Mouse (Mus musculus) ES-E14 (cell line): Measurements from ENCODE around the gene Cdc14b. TPM values are rescaled to one million over a fixed set of nuclear protein-coding genes. Genes with fewer than 3 reads are reported as not detected.

Experiments
- DNase-seq: peaks from one replicate; pipeline ENCODE4 v3.0.0-alpha.2; 2013; ENCODE audit warnings: low read depth, low spot score
- H3K27ac ChIP-seq: 2 replicates; pipeline ENCODE4 v1.5.1; 2012; ENCODE audit warnings: low read depth, mild to moderate bottlenecking, low read length, moderate library complexity, mixed read lengths; ENCODE audit not compliant: poor library complexity, insufficient read depth, severe bottlenecking
- H3K36me3 ChIP-seq: 2 replicates; pipeline ENCODE4 v1.6.1; 2012; ENCODE audit warnings: mild to moderate bottlenecking, low read length, moderate library complexity, mixed read lengths; ENCODE audit not compliant: control insufficient read depth, poor library complexity, insufficient read depth, severe bottlenecking
- H3K4me1 ChIP-seq, 2 experiments: fragments of 150-350 bp in 1 of 2; sonication (generic) in 1 of 2; 2 replicates each; pipeline ENCODE4 v1.6.1; 2012; ENCODE audit warnings: low read length in 2 of 2, mild to moderate bottlenecking in 1 of 2, mixed read lengths in 1 of 2; ENCODE audit not compliant: control insufficient read depth in 2 of 2, insufficient read depth in 2 of 2, poor library complexity in 1 of 2
- H3K4me3 ChIP-seq, 2 experiments: fragments of 150-350 bp in 1 of 2; sonication (generic) in 1 of 2; 2 replicates each; pipeline ENCODE4 v1.5.1; 2012; ENCODE audit warnings: low read length in 2 of 2, low read depth in 1 of 2, mild to moderate bottlenecking in 1 of 2, mixed read lengths in 1 of 2; ENCODE audit not compliant: insufficient read depth in 1 of 2, poor library complexity in 1 of 2, severe bottlenecking in 1 of 2
- H3K9ac ChIP-seq: 2 replicates; pipeline ENCODE4 v1.6.1; 2012; ENCODE audit warnings: low read depth, mild to moderate bottlenecking, low read length, mixed read lengths; ENCODE audit not compliant: poor library complexity, insufficient read depth, severe bottlenecking
- H3K9me3 ChIP-seq: fragments of 150-350 bp; sonication (generic); 2 replicates; pipeline ENCODE4 v1.6.1; 2012; ENCODE audit warnings: low read depth, mild to moderate bottlenecking, low read length; ENCODE audit not compliant: control insufficient read depth, insufficient read depth
- CHD2 ChIP-seq: IDR thresholded peaks from 2 replicates; pipeline ENCODE4 v1.6.1; 2014; ENCODE audit warnings: mild to moderate bottlenecking, low read depth, low read length, inconsistent platforms
- HCFC1 ChIP-seq: IDR thresholded peaks from 2 replicates; pipeline ENCODE4 v1.6.1; 2012; ENCODE audit warnings: low read length, inconsistent platforms, borderline replicate concordance; ENCODE audit not compliant: insufficient read depth
- MAFK ChIP-seq: IDR thresholded peaks from 2 replicates; pipeline ENCODE4 v1.6.1; 2014; ENCODE audit warnings: mild to moderate bottlenecking, low read depth, low read length, inconsistent platforms; ENCODE audit not compliant: insufficient read depth
- ZC3H11A ChIP-seq: IDR thresholded peaks from 2 replicates; pipeline ENCODE4 v1.6.1; 2012; ENCODE audit warnings: low read depth, mild to moderate bottlenecking, inconsistent platforms, low read length, borderline replicate concordance
- ZNF384 ChIP-seq: IDR thresholded peaks from 2 replicates; pipeline ENCODE4 v1.6.1; 2012; ENCODE audit warnings: low read depth, low read length, inconsistent platforms
- in situ Hi-C, 2 experiments: fragments of 600-800 bp; cut with MboI; formaldehyde crosslinking; loops; one replicate each; pipeline ENCODE4 v1.15.1; 2025; ENCODE audit warnings: low sequenced_read_pairs in 2 of 2, inconsistent platforms in 1 of 2; ENCODE audit not compliant: unreplicated experiment in 2 of 2
- total RNA-seq: library from RNA; depleted of rRNA; stranded (reverse); fragments of 300-350 nt; gene quantifications from 2 replicates; pipeline ENCODE4 v1.2.3, GENCODE M21; 2012

Gene Cdc14b
- total RNA-seq, 1 experiment, result 12.3 TPM

- H3K4me1 ChIP-seq, result peaks cover 6 to 9% of the 10 kb centered on the region in 2 experiments; a peak in 2 of 4 replicates
- TF ChIP-seq ZNF384 (no peak), ZC3H11A (no peak), MAFK (no peak), CHD2 (no peak), HCFC1 (no peak)
- H3K36me3 ChIP-seq, result peaks cover 1% of the 10 kb centered on the region; the same call in 1 of the 2 replicates
- in situ Hi-C loops, result no loop called here
- DNase-seq, result peak; percentile 52
- H3K27ac ChIP-seq, result no peak overlapping the region
- H3K4me3 ChIP-seq, result no peak overlapping the region
- no peak overlapping the region for H3K9ac ChIP-seq
- H3K9me3 ChIP-seq, result no peaks in the 10 kb centered on the region
Measured at GRCm38 (mm10) chr13:64155171-64155571, 119.9 kb downstream of the Cdc14b start.

GRCm38 (mm10) chr13:64154651-64155050 lies 120.4 kb downstream of the Cdc14b start:
- in situ Hi-C loops, result no loop called here
- H3K9me3 ChIP-seq, result no peaks in the 10 kb centered on the region
- DNase-seq, result no peak

GRCm38 (mm10) chr13:64153751-64154267 lies 121.3 kb downstream of the Cdc14b start:
- Histone ChIP-seq H3K9me3 (no peaks in the 10 kb centered on the region), H3K4me3 (peak overlapping the region; percentile 32 to 53), H3K27ac (peak overlapping the region; percentile 89), H3K4me1 (peaks cover 9 to 12% of the 10 kb centered on the region in 2 experiments; a peak in 2 of 4 replicates), H3K9ac (peak overlapping the region; percentile 57), H3K36me3 (peaks cover 3% of the 10 kb centered on the region; the same call in 1 of the 2 replicates)
- DNase-seq, result peak; percentile 45
- in situ Hi-C loops, result no loop called here
- TF ChIP-seq HCFC1, result no peak
- no peak for TF ChIP-seq ZNF384
- TF ChIP-seq CHD2, result no peak
- no peak for TF ChIP-seq MAFK
- no peak for TF ChIP-seq ZC3H11A

More at GRCm38 (mm10) chr13:64154651-64155050, 120.4 kb downstream of the Cdc14b start:
- no peak overlapping the region for H3K9ac ChIP-seq
- H3K4me3 ChIP-seq, result no peak overlapping the region
- no peak for TF ChIP-seq CHD2
- no peak for TF ChIP-seq HCFC1
- TF ChIP-seq MAFK, result no peak
- TF ChIP-seq ZNF384, result no peak
- TF ChIP-seq ZC3H11A, result no peak
- peaks cover 3% of the 10 kb centered on the region; the same call in 1 of the 2 replicates for H3K36me3 ChIP-seq
- H3K27ac ChIP-seq, result peak overlapping the region; percentile 42; the same call in 1 of the 2 replicates
- H3K4me1 ChIP-seq, result peaks cover 6 to 9% of the 10 kb centered on the region in 2 experiments; a peak in 2 of 4 replicates

GRCm38 (mm10) chr13:64153083-64153682 lies 121.9 kb downstream of the Cdc14b start, which contains the start of gene Zfp367:
Zfp367 (minus strand) TSS chr13:64153202.
- Histone ChIP-seq H3K4me1 (peaks cover 9 to 14% of the 10 kb centered on the region in 2 experiments; a peak in 2 of 4 replicates), H3K9ac (peak within 1 kb of the TSS; percentile 93), H3K9me3 (no peaks in the 10 kb centered on the region), H3K36me3 (peaks cover 3% of the 10 kb centered on the region; the same call in 1 of the 2 replicates), H3K27ac (peak within 1 kb of the TSS; percentile 96), H3K4me3 (peak within 1 kb of the TSS; percentile 90 to 94)
- in situ Hi-C loops, result no loop called here
- peak; percentile 59; the same call in 1 of the 2 replicates for TF ChIP-seq CHD2
- TF ChIP-seq MAFK, result no peak
- no peak for TF ChIP-seq HCFC1
- DNase-seq, result peak; percentile 97

- Histone ChIP-seq H3K36me3 (peaks cover 3% of the 10 kb centered on the region; the same call in 1 of the 2 replicates), H3K9ac (peak overlapping the region; percentile 93), H3K9me3 (no peaks in the 10 kb centered on the region), H3K4me1 (peaks cover 9 to 14% of the 10 kb centered on the region in 2 experiments; a peak in 2 of 4 replicates), H3K4me3 (peak overlapping the region; percentile 90 to 94), H3K27ac (peak overlapping the region; percentile 96)
- TF ChIP-seq ZNF384 (no peak), HCFC1 (no peak), CHD2 (no peak), ZC3H11A (no peak), MAFK (no peak)
- no peak for DNase-seq
- in situ Hi-C loops, result no loop called here
Measured at GRCm38 (mm10) chr13:64152671-64153082, 122.4 kb downstream of the Cdc14b start.
